Mouse (Mus musculus) T-helper 1 cell (primary cell): ENCODE data around the gene Vcpkmt.
"Not testable (repeated sequence)": the region's sequence is repeated elsewhere in the genome, so short reads cannot be mapped to it uniquely, and the experiment has no call there.

Experiments
- in situ Hi-C: fragments of 300-600 bp; cut with MboI, MseI; formaldehyde crosslinking; loops from one replicate; pipeline ENCODE4 v1.15.1; 2025; ENCODE audit warnings: high pct_unique_total_duplicates

The Vcpkmt gene

GRCm38 (mm10) chr12:69582613-69583269 is at the start of gene Vcpkmt:
Vcpkmt (minus strand) TSS chr12:69583028.
- in situ Hi-C loops, result loop anchor here (25.0 kb wide), 1 partner anchor 395 kb away; the partner anchor contains the start of genes Dnaaf2, Gm49383, Mgat2 and Rpl36al

- in situ Hi-C loops, result not testable (repeated sequence)
Measured at GRCm38 (mm10) chr12:69618590-69618989, 35.8 kb upstream of the Vcpkmt start.

GRCm38 (mm10) chr12:69604367-69604766 is 21.5 kb upstream of the Vcpkmt start:
- in situ Hi-C loops, result no loop called here

- in situ Hi-C loops, result loop anchor here (25.0 kb wide), 1 partner anchor 410 kb away; the partner anchor contains the start of genes Dnaaf2, Gm49383, Mgat2 and Rpl36al
Measured at GRCm38 (mm10) chr12:69597446-69597845, 14.6 kb upstream of the Vcpkmt start.

GRCm38 (mm10) chr12:69593130-69593529 is 10.3 kb upstream of the Vcpkmt start:
- in situ Hi-C loops, result loop anchor here (25.0 kb wide), 1 partner anchor 406 kb away; the partner anchor contains the start of genes Dnaaf2, Gm49383, Mgat2 and Rpl36al

GRCm38 (mm10) chr12:69583270-69583629 is 422 bp upstream of the Vcpkmt start:
- in situ Hi-C loops, result loop anchor here (25.0 kb wide), 1 partner anchor 396 kb away; the partner anchor contains the start of genes Dnaaf2, Gm49383, Mgat2 and Rpl36al

- in situ Hi-C loops, result loop anchor here (25.0 kb wide), 1 partner anchor 395 kb away; the partner anchor contains the start of genes Dnaaf2, Gm49383, Mgat2 and Rpl36al
Measured at GRCm38 (mm10) chr12:69582216-69582612, 614 bp downstream of the Vcpkmt start.

- in situ Hi-C loops, result loop anchor here (5.0 to 25.0 kb wide), 2 partner anchors 222 to 392 kb away; partner anchors contain the start of genes Dnaaf2, Gm49383, Mgat2 and Nemf
Measured at GRCm38 (mm10) chr12:69579623-69580022, 3.2 kb downstream of the Vcpkmt start.

- in situ Hi-C loops, result loop anchor here (5.0 to 25.0 kb wide), 2 partner anchors 219 to 389 kb away; partner anchors contain the start of genes Dnaaf2, Gm49383, Mgat2 and Nemf
Measured at GRCm38 (mm10) chr12:69576120-69576627, 6.7 kb downstream of the Vcpkmt start.

- in situ Hi-C loops, result no loop called here
Measured at GRCm38 (mm10) chr12:69573916-69574881, 8.6 kb downstream of the Vcpkmt start.

GRCm38 (mm10) chr12:69573271-69573670 is 9.6 kb downstream of the Vcpkmt start:
- in situ Hi-C loops, result no loop called here

- in situ Hi-C loops, result no loop called here
Measured at GRCm38 (mm10) chr12:69569926-69570325, 12.9 kb downstream of the Vcpkmt start.

GRCm38 (mm10) chr12:69568266-69568665 is 14.6 kb downstream of the Vcpkmt start:
- in situ Hi-C loops, result no loop called here

- in situ Hi-C loops, result not testable (repeated sequence)
Measured at GRCm38 (mm10) chr12:69561006-69561405, 21.8 kb downstream of the Vcpkmt start.

- in situ Hi-C loops, result no loop called here
Measured at GRCm38 (mm10) chr12:69556221-69556861, 26.5 kb downstream of the Vcpkmt start.

- in situ Hi-C loops, result no loop called here
Measured at GRCm38 (mm10) chr12:69545456-69546178, 37.2 kb downstream of the Vcpkmt start.

- in situ Hi-C loops, result no loop called here
Measured at GRCm38 (mm10) chr12:69544994-69545393, 37.8 kb downstream of the Vcpkmt start.

- in situ Hi-C loops, result no loop called here
Measured at GRCm38 (mm10) chr12:69544562-69544961, 38.3 kb downstream of the Vcpkmt start.

- in situ Hi-C loops, result no loop called here
Measured at GRCm38 (mm10) chr12:69542376-69542775, 40.5 kb downstream of the Vcpkmt start.

- in situ Hi-C loops, result no loop called here
Measured at GRCm38 (mm10) chr12:69541663-69542062, 41.2 kb downstream of the Vcpkmt start.
